Mouse (Mus musculus): ENCODE data around the gene Tbc1d22a.

- TF ChIP-seq POLR2A (IDR thresholded peaks at IDR 0.05; ENCODE audit: low read depth, low read length), result no peak
- no peak for TF ChIP-seq CTCF (IDR thresholded peaks at IDR 0.05; ENCODE audit: borderline replicate concordance, insufficient read depth, low read length)
These were observed 61.5 kb downstream of the Tbc1d22a start for GRCm38 (mm10) chr15:86275754-86276153.
